Mouse (Mus musculus): ENCODE measurements around the gene Tacc2.

- TF ChIP-seq POLR2A (IDR thresholded peaks at IDR 0.05; ENCODE audit: extremely low read depth, insufficient read depth, low read length) (no peak), CTCF (IDR thresholded peaks at IDR 0.05; ENCODE audit: extremely low read depth, insufficient read depth, low read length) (no peak)
Measured at GRCm38 (mm10) chr7:130812407-130812806, 235.2 kb downstream of the Tacc2 start.

Data from cortical plate, adult 2 months (tissue).